Mouse (Mus musculus) c-Kit-positive CD71-positive TER-119-negative erythroid progenitor cells, embryonic 14.5 days (primary cell): ENCODE measurements around the gene Gls.

Experiments used
- DNase-seq: peaks from one replicate; pipeline ENCODE4 v3.0.0-alpha.2; 2013; ENCODE audit warnings: low read depth

The Gls gene

GRCm38 (mm10) chr1:52248899-52249556, 16.0 kb upstream of the Gls start:
- no peak for DNase-seq

- DNase-seq = no peak
Measured at GRCm38 (mm10) chr1:52242270-52242669, 9.2 kb upstream of the Gls start.

- DNase-seq = no peak
Measured at GRCm38 (mm10) chr1:52232766-52233140, 279 bp downstream of the Gls start.

GRCm38 (mm10) chr1:52231939-52232765, 880 bp downstream of the Gls start:
- peak; percentile 47 for DNase-seq

- no peak for DNase-seq
Measured at GRCm38 (mm10) chr1:52230404-52230803, 2.6 kb downstream of the Gls start.

GRCm38 (mm10) chr1:52228178-52228577, 4.9 kb downstream of the Gls start:
- DNase-seq = no peak

GRCm38 (mm10) chr1:52226416-52226815, 6.6 kb downstream of the Gls start:
- DNase-seq = no peak

GRCm38 (mm10) chr1:52216766-52217165, 16.3 kb downstream of the Gls start:
- no peak for DNase-seq

- DNase-seq = no peak
Measured at GRCm38 (mm10) chr1:52182992-52183391, 50.0 kb downstream of the Gls start.

- DNase-seq = no peak
Measured at GRCm38 (mm10) chr1:52181994-52182393, 51.0 kb downstream of the Gls start.

- no peak for DNase-seq
Measured at GRCm38 (mm10) chr1:52179939-52180568, 53.0 kb downstream of the Gls start.

- no peak for DNase-seq
Measured at GRCm38 (mm10) chr1:52176999-52177398, 56.0 kb downstream of the Gls start.

GRCm38 (mm10) chr1:52175983-52176382, 57.0 kb downstream of the Gls start:
- no peak for DNase-seq

GRCm38 (mm10) chr1:52175321-52175720, 57.7 kb downstream of the Gls start:
- DNase-seq = no peak

- DNase-seq = no peak
Measured at GRCm38 (mm10) chr1:52171271-52171670, 61.8 kb downstream of the Gls start.

GRCm38 (mm10) chr1:52170747-52171146, 62.3 kb downstream of the Gls start:
- no peak for DNase-seq

- DNase-seq = no peak
Measured at GRCm38 (mm10) chr1:52170057-52170456, 63.0 kb downstream of the Gls start.

GRCm38 (mm10) chr1:52166652-52167220, 66.3 kb downstream of the Gls start:
- no peak for DNase-seq

GRCm38 (mm10) chr1:52163707-52164457, 69.2 kb downstream of the Gls start:
- DNase-seq = no peak

GRCm38 (mm10) chr1:52161151-52161550, 71.9 kb downstream of the Gls start:
- no peak for DNase-seq

GRCm38 (mm10) chr1:52158490-52159381, 74.3 kb downstream of the Gls start:
- no peak for DNase-seq
